Mouse (Mus musculus) gonadal fat pad, adult 2 months (tissue): ENCODE measurements around the gene Rhox10. TPM values are rescaled to one million over a fixed set of nuclear protein-coding genes. Genes with fewer than 3 reads are reported as not detected.
"Not testable (repeated sequence)": the region's sequence is repeated elsewhere in the genome, so short reads cannot be mapped to it uniquely, and the experiment has no call there.

Source experiments
- DNase-seq: peaks from one replicate; pipeline ENCODE4 v3.0.0-alpha.2; 2012; ENCODE audit warnings: low read depth
- polyA plus RNA-seq: library from polyadenylated mRNA; depleted of rRNA; stranded (reverse); fragments of >200 nt; gene quantifications from 2 replicates; pipeline ENCODE4 v1.2.3, GENCODE M21; 2012; rRNA removed

The Rhox10 gene
- polyA plus RNA-seq, result not detected in 2 replicates

- no peak for DNase-seq
Measured at GRCm38 (mm10) chrX:38066175-38066574, at the start of gene Rhox10. Rhox10 (plus strand) TSS chrX:38066475.

- not testable (repeated sequence) for DNase-seq
Measured at GRCm38 (mm10) chrX:38018597-38018996, 47.7 kb upstream of the Rhox10 start, which contains the start of gene Btg1-ps1. Btg1-ps1 (minus strand) TSS chrX:38018815.

GRCm38 (mm10) chrX:38033841-38034240 lies 32.4 kb upstream of the Rhox10 start:
- no peak for DNase-seq

DNA sequence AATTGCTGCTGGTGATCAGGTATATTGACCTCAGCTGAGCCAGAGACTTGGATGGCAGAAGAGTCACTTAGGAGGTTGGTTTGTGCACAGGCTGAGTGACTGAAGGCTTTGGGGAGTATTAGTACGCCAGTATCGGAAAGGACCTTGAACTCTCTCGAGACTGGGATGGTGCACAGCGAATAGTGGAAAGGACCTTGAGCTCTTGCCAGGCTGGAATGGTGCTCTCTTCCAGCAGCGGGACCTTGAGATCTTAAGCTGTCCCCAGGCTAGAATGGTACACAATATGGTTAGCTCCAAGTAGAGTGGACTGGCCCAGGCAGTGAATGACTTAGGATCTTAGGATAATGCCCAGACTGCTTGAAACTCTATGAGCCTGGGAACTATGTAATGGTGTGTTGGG lies 26.6 kb upstream of the Rhox10 start:
- no peak for DNase-seq

DNA sequence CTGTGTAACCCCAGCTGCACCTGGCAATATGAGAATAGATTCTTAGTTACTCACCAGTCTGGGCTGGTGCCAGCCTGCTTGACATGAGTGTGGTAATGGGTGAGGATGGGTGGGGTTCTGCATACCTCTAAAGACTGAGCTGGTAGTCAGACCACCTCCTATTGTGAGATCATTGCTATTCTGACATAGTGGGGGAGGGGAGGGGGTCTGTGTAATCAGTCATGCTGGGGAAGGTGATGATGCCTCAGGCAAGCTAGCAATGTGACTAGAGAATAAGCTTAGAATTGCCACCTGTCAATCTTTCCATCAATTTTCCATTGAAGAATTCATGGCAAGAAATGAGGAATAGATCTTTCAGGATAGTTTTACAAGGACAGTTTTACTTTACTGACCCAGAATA lies 23.3 kb upstream of the Rhox10 start, which contains the start of gene Btg1-ps2:
Btg1-ps2 (minus strand) TSS at position 101 of the 400 bp plus-strand sequence.
- not testable (repeated sequence) for DNase-seq

GRCm38 (mm10) chrX:38061544-38061943 lies 4.7 kb upstream of the Rhox10 start:
- no peak for DNase-seq

- no peak for DNase-seq
Measured at GRCm38 (mm10) chrX:38084226-38084625, 18.0 kb downstream of the Rhox10 start.

DNA sequence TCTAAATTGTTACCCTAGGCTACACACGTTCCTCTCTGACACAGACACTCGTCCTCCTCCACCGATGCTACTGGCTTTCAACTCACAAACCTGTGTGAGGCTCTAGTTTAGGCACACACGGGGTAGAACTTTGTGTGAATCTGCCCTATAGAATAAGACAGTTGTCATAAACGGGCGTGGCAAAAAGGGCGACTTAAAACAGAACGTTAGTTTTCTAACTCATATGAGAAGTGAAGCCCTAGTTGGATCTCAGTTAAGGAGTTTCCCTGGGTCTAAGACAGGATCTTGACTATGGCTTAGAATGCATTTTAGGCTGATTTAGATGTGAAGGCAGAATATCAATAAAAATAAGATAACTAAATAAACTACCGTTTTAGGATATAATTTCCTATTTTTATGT lies 18.8 kb downstream of the Rhox10 start, which contains the start of gene Rhox11:
Rhox11 (minus strand) TSS at position 101 of the 400 bp plus-strand sequence.
- DNase-seq, result no peak

GRCm38 (mm10) chrX:38110807-38111206 lies 44.5 kb downstream of the Rhox10 start, which contains the start of gene Rhox12:
Rhox12 (minus strand) TSS chrX:38110907.
- no peak for DNase-seq

DNA sequence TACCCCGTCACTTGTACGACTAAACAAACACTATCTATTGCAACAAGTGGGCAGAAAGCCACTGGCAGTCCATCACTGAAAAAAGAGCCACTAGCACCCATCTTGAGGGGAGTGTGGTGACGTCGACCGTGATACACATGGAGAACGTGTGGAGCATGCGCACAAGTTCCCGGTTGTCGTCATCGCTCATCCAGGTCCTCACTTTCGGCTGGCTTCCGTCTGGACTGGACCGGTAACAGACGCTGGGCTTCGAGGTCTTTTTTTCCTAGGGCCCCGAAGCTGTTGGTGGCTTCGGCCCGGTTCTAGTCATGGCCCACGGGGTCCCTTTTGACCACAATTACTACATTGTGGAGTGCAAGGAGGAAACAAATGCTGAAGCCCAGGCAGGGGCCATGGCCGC lies 54.7 kb downstream of the Rhox10 start, which contains the start of gene Rhox13:
Rhox13 (plus strand) TSS at position 238 of the 400 bp plus-strand sequence.
- no peak for DNase-seq

Other genes with a start within 250 kb of the Rhox10 start
- not detected in 2 replicates for gene Rhox6, start 239.6 kb upstream of the Rhox10 start, polyA plus RNA-seq
- gene Rhox7a, start 234.8 kb upstream of the Rhox10 start, polyA plus RNA-seq, result not detected in 2 replicates
- not detected in 2 replicates for gene Rhox8, start 187.5 kb upstream of the Rhox10 start, polyA plus RNA-seq
- not detected in 2 replicates for gene Rhox7b, start 169.2 kb upstream of the Rhox10 start, polyA plus RNA-seq
- gene Rhox9, start 164.7 kb upstream of the Rhox10 start, polyA plus RNA-seq, result not detected in 2 replicates
- gene Btg1-ps1, start 47.7 kb upstream of the Rhox10 start, polyA plus RNA-seq, result not detected in 2 replicates
- gene Btg1-ps2, start 23.4 kb upstream of the Rhox10 start, polyA plus RNA-seq, result not detected in 2 replicates
- not detected in 2 replicates for gene Rhox11, start 18.7 kb downstream of the Rhox10 start, polyA plus RNA-seq
- not detected in 2 replicates for gene Rhox12, start 44.4 kb downstream of the Rhox10 start, polyA plus RNA-seq
- gene Rhox13, start 54.7 kb downstream of the Rhox10 start, polyA plus RNA-seq, result not detected in 2 replicates
- 7.1 and 7.2 TPM in 2 replicates for gene Zbtb33, start 123.3 kb downstream of the Rhox10 start, polyA plus RNA-seq
- 3.5 and 4.1 TPM in 2 replicates for gene Tmem255a, start 186.0 kb downstream of the Rhox10 start, polyA plus RNA-seq
- gene Atp1b4, start 249.7 kb downstream of the Rhox10 start, polyA plus RNA-seq, result not detected in 2 replicates